ENCODE assay signal across 8 mouse cellular contexts in genomic region chr9:44233802-44234478, GRCm38 (mm10). TPM values are rescaled to one million over a fixed set of nuclear protein-coding genes. Genes with fewer than 3 reads are reported as not detected.
DNase-seq lines count a peak whose midpoint lies in the region; ATAC-seq lines count a peak whose summit lies in the region.

Cbl (minus strand) TSS chr9:44234049.

- peak; percentile 75 for ATAC-seq in inflammation-experienced regulatory T-cells, adult 6 months
- peak; percentile 84 for ATAC-seq in megakaryocyte-erythroid progenitor cell, adult 5-6 weeks (replicated peaks; ENCODE audit: low FRiP score, low TSS enrichment, poor library complexity, severe bottlenecking)

- peak; percentile 99 to 100 for DNase-seq in adrenal gland, adult (ENCODE audit: inconsistent age in 2 of 2, low spot score in 1 of 2)
- peak; percentile 100 for DNase-seq in embryo, embryonic 10.5 days (ENCODE audit: low spot score)
- DNase-seq in gastrocnemius, postnatal 14 days, result peak; percentile 98
- peak; percentile 98 to 99 for DNase-seq in left cerebral cortex, postnatal 10 days (ENCODE audit: extremely low spot score in 1 of 2, low spot score in 2 of 2)
- DNase-seq in right cerebral cortex, postnatal 25 days, result peak; percentile 99
- DNase-seq in urinary bladder, postnatal 4 days (ENCODE audit: low spot score in 2 of 2), result peak; percentile 99

- intact Hi-C loops in gastrocnemius, postnatal 14 days (cut with DNase I; ENCODE audit: low total_unique reads), result loop anchor here (10.0 kb wide), 1 partner anchor 99 kb away; the partner anchor contains the start of gene Mcam
- intact Hi-C loops in left cerebral cortex, postnatal 10 days (cut with DNase I), result loop anchor here (10.0 kb wide), 3 partner anchors 49 to 249 kb away; partner anchors contain the start of gene Mcam

RNA-seq across cellular contexts. Expression of gene Cbl, which starts in this region (rescaled TPM):
- 10 to 100 TPM; 12.1 to 12.8 TPM for total RNA-seq in gastrocnemius, postnatal 14 days (2021)
- polyA plus RNA-seq in inflammation-experienced regulatory T-cells, adult 6 months (2017; shearing (Covaris generic)), result 10 to 100 TPM; 17.9 to 31.2 (median 19.8) TPM
- total RNA-seq in left cerebral cortex, postnatal 10 days (2021), result 10 to 100 TPM; 48.6 to 49.9 TPM
- 36.5 and 38.8 TPM in 2 replicates for total RNA-seq in megakaryocyte-erythroid progenitor cell, adult 5-6 weeks (2014; fragmentation: Nextera tagmentation)
- 8.4 and 39.5 TPM in 2 replicates for total RNA-seq in megakaryocyte-erythroid progenitor cell, adult 5-6 weeks (2017)

Comparison
In these comparisons a context has a peak if more than half of its experiments do, and no peak if none do; other contexts are left out.
1. Peak in every context shown above with its lines: DNase-seq and ATAC-seq.